Comparison of ENCODE assay signal across 8 mouse cellular contexts in genomic region chr3:49756870-49757625, GRCm38 (mm10). TPM values are rescaled to one million over a fixed set of nuclear protein-coding genes. Genes with fewer than 3 reads are reported as not detected.
DNase-seq lines count a peak whose midpoint lies in the region; ATAC-seq and TF ChIP-seq lines count a peak whose summit lies in the region.

TSS of gene Pcdh18 (minus strand) at chr3:49757325.

- no peaks in the 10 kb centered on the region for H3K36me3 ChIP-seq in hindbrain, embryonic 13.5 days
- H3K36me3 ChIP-seq in small intestine, adult 2 months (ENCODE audit: control insufficient read depth, insufficient read depth, low read length): no peaks in the 10 kb centered on the region

- WGBS in hindbrain, embryonic 13.5 days: under 1% methylated on average over 43 of the region's 43 CpGs
- 1% methylated on average over 43 of the region's 43 CpGs for WGBS in small intestine, adult 2 months

- peaks cover 24% of the 10 kb centered on the region for H3K4me1 ChIP-seq in hindbrain, embryonic 13.5 days (replicated peaks)
- no peaks in the 10 kb centered on the region; the same call in 1 of the 2 replicates for H3K4me1 ChIP-seq in small intestine, adult 2 months (ENCODE audit: control insufficient read depth, insufficient read depth, insufficient read length, low read length)

- TF ChIP-seq POLR2A in small intestine, adult 2 months (IDR thresholded peaks at IDR 0.05; ENCODE audit: low read depth, low read length): peak; percentile 16; the same call in 1 of the 2 replicates

- intact Hi-C loops in left cerebral cortex, postnatal 10 days (cut with DNase I): loop anchor here (10.0 kb wide), 2 partner anchors 548 to 662 kb away; no protein-coding TSS in a partner anchor

- DNase-seq in ZHBTc4 (ENCODE audit: low read depth, low spot score): peak; percentile 75
- DNase-seq in cerebellum, postnatal 14 days: peak; percentile 50 to 59
- peak; percentile 17 to 50 for DNase-seq in frontal cortex, postnatal 25 days (ENCODE audit: low spot score in 2 of 2)
- DNase-seq in left cerebral cortex, postnatal 10 days (ENCODE audit: extremely low spot score in 1 of 2, low spot score in 2 of 2): peak; percentile 69 to 90
- peak; percentile 94 for DNase-seq in mesoderm, embryonic 11.5 days (ENCODE audit: low read depth, low spot score)
- DNase-seq in thymus, postnatal 0 days (ENCODE audit: low spot score): no peak

- H3K4me3 ChIP-seq in hindbrain, embryonic 13.5 days: peak within 1 kb of the TSS; percentile 71
- H3K4me3 ChIP-seq in small intestine, adult 2 months (ENCODE audit: low read depth, low read length): peak within 1 kb of the TSS; percentile 82

- H3K9ac ChIP-seq in hindbrain, embryonic 13.5 days: peak within 1 kb of the TSS; percentile 80

- no peaks in the 10 kb centered on the region for H3K9me3 ChIP-seq in hindbrain, embryonic 13.5 days

- H3K27ac ChIP-seq in hindbrain, embryonic 13.5 days: peak within 1 kb of the TSS; percentile 89
- H3K27ac ChIP-seq in small intestine, adult 2 months (ENCODE audit: insufficient read depth, low read depth, low read length): peak within 1 kb of the TSS; percentile 64

- peak within 1 kb of the TSS; percentile 82 for H3K4me2 ChIP-seq in hindbrain, embryonic 13.5 days

- no peak for TF ChIP-seq CTCF in small intestine, adult 2 months (IDR thresholded peaks at IDR 0.05; ENCODE audit: extremely low read depth, insufficient read length, insufficient replicate concordance, low read depth, low read length)

- H3K27me3 ChIP-seq in hindbrain, embryonic 13.5 days: no peaks in the 10 kb centered on the region
- H3K27me3 ChIP-seq in small intestine, adult 2 months (ENCODE audit: control insufficient read depth, insufficient read depth, low read length): no peaks in the 10 kb centered on the region; the same call in 1 of the 2 replicates

- peak; percentile 90 for ATAC-seq in hindbrain, embryonic 13.5 days (ENCODE audit: low FRiP score)

RNA-seq across cellular contexts. Expression of gene Pcdh18, which starts in this region (rescaled TPM):
- 28.0 and 28.8 TPM in 2 replicates for polyA plus RNA-seq in hindbrain, embryonic 13.5 days (2015; fragmentation: Nextera tagmentation; extraction: Ambion mirVana)
- 10 to 100 TPM; 13.1 to 18.1 TPM for total RNA-seq in left cerebral cortex, postnatal 10 days (2021)
- polyA plus RNA-seq in small intestine, adult 2 months (2012; rRNA removed): 0.56 and 0.68 TPM in 2 replicates
- polyA plus RNA-seq in thymus, postnatal 0 days (2015; fragmentation: Nextera tagmentation; extraction: Ambion mirVana): 3.6 and 4.0 TPM in 2 replicates
